Mouse (Mus musculus) stomach, embryonic 16.5 days (tissue): ENCODE results near the gene Srsf10. TPM values are rescaled to one million over a fixed set of nuclear protein-coding genes. Genes with fewer than 3 reads are reported as not detected.

Source experiments
- ATAC-seq: fragments of 200-750 bp; cut with Nextera tagmentation; 2 replicates; pipeline ENCODE4 v1.8.0; 2017; ENCODE audit warnings: moderate number of reproducible peaks, moderate TSS enrichment; ENCODE audit not compliant: insufficient read depth, low FRiP score
- H3K27ac ChIP-seq: fragments of 300-500 bp; sonication (generic); 2 replicates; pipeline ENCODE4 v1.5.1; 2014; ENCODE audit warnings: low read length
- H3K27me3 ChIP-seq: fragments of 300-500 bp; sonication (generic); 2 replicates; pipeline ENCODE4 v1.6.1; 2014; ENCODE audit warnings: low read length, control low read depth, mixed read lengths; ENCODE audit not compliant: control insufficient read depth, insufficient read depth
- H3K36me3 ChIP-seq: fragments of 300-500 bp; sonication (generic); 2 replicates; pipeline ENCODE4 v1.6.1; 2014; ENCODE audit warnings: low read length; ENCODE audit not compliant: control insufficient read depth, insufficient read depth
- H3K4me1 ChIP-seq: fragments of 300-500 bp; sonication (generic); 2 replicates; pipeline ENCODE4 v1.6.1; 2014; ENCODE audit warnings: low read length, control low read depth, mixed read lengths; ENCODE audit not compliant: control insufficient read depth, insufficient read depth
- H3K4me2 ChIP-seq: fragments of 300-500 bp; sonication (generic); 2 replicates; pipeline ENCODE4 v1.6.1; 2014; ENCODE audit warnings: low read depth, low read length, mixed read lengths
- H3K4me3 ChIP-seq: fragments of 300-500 bp; sonication (generic); replicated peaks from 2 replicates; pipeline ENCODE4 v1.5.1; 2014; ENCODE audit warnings: mild to moderate bottlenecking, low read length
- H3K9ac ChIP-seq: fragments of 300-500 bp; sonication (generic); 2 replicates; pipeline ENCODE4 v1.6.1; 2014; ENCODE audit warnings: low read length
- H3K9me3 ChIP-seq: fragments of 300-500 bp; sonication (generic); replicated peaks from 2 replicates; pipeline ENCODE4 v1.6.1; 2016; ENCODE audit warnings: low read length, control low read depth; ENCODE audit not compliant: control insufficient read depth
- WGBS: fragments of 180-500 bp; shearing (Covaris S2); extraction: QIAGEN DNeasy Blood & Tissue Kit; methylation state at CpG from one replicate; pipeline ENCODE4 v1.1.7; 2014; 5-methylcytosine and 5-hydroxymethylcytosine counted together
- polyA plus RNA-seq: library from polyadenylated mRNA; unstranded; fragments of >200 nt; fragmentation: Nextera tagmentation; extraction: Ambion mirVana; gene quantifications from 2 replicates; pipeline ENCODE4 v1.2.1, GENCODE M21; 2015

Gene Srsf10
- polyA plus RNA-seq, 1 experiment from 2014 or later = 199 TPM

- Histone ChIP-seq H3K36me3 (peaks cover 7% of the 10 kb centered on the region; the same call in 1 of the 2 replicates), H3K4me1 (peaks cover 46% of the 10 kb centered on the region), H3K9me3 (no peaks in the 10 kb centered on the region), H3K9ac (peak overlapping the region; percentile 78), H3K4me3 (peak overlapping the region; percentile 60), H3K4me2 (peak overlapping the region; percentile 70), H3K27me3 (no peaks in the 10 kb centered on the region), H3K27ac (peak overlapping the region; percentile 64)
- no peak for ATAC-seq
- WGBS = 34% methylated on average over 3 of the region's 3 CpGs
Observed at GRCm38 (mm10) chr4:135872015-135872414, 16.5 kb downstream of the Srsf10 start.

- Histone ChIP-seq H3K9ac (peak overlapping the region; percentile 78), H3K9me3 (no peaks in the 10 kb centered on the region), H3K4me1 (peaks cover 47% of the 10 kb centered on the region), H3K36me3 (peaks cover 7% of the 10 kb centered on the region; the same call in 1 of the 2 replicates), H3K4me3 (peak overlapping the region; percentile 60), H3K27me3 (no peaks in the 10 kb centered on the region), H3K27ac (peak overlapping the region; percentile 100), H3K4me2 (peak overlapping the region; percentile 70)
- no peak for ATAC-seq
- 5% methylated on average over 17 of the region's 17 CpGs for WGBS
Observed at GRCm38 (mm10) chr4:135872589-135873391, 17.2 kb downstream of the Srsf10 start.

DNA sequence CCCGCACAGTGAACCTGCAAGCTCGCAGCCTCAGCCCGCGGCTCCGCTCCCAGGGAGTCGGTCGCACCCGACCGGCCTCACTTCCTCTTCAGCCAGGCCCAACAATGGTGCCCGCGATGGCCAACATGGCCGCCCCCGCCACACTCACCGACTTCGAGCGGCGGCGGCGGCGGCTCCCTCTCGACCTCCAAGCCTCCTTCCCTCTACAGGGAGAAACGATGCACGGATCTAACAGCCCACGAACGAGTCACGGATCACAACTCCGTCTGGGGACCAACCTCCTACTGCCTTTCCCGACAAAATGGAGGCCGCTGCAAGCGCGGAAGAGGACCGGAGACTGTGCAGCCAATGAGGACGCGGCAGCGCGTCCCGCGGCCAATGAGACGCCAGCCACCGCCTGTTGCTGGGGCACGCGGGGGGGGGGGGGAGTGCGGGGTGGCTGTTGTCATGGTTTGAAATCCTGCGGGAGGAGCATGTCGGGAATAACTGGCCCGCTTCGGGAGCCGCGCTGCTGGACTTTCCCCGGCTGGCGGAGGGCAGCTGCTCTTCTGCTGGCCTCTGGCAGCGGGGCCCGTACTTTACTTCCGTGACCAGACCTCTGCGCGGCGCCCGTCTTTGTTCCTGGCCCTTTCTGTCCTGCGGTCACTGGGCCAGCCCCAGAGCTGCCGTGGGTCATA lies 18.1 kb downstream of the Srsf10 start, which contains the start of gene Pnrc2:
Gene Pnrc2 (minus strand): TSS at position 325 of the 677 bp plus-strand sequence.
- Histone ChIP-seq H3K9me3 (no peaks in the 10 kb centered on the region), H3K4me1 (peaks cover 47% of the 10 kb centered on the region), H3K27ac (peak within 1 kb of the TSS; percentile 100), H3K27me3 (no peaks in the 10 kb centered on the region), H3K4me2 (peak within 1 kb of the TSS; percentile 80), H3K36me3 (peaks cover 7% of the 10 kb centered on the region; the same call in 1 of the 2 replicates), H3K9ac (peak within 1 kb of the TSS; percentile 87), H3K4me3 (peak within 1 kb of the TSS; percentile 60)
- under 1% methylated on average over 58 of the region's 60 CpGs for WGBS
- ATAC-seq = peak; percentile 94

GRCm38 (mm10) chr4:135874564-135875535 lies 19.3 kb downstream of the Srsf10 start:
- no peaks in the 10 kb centered on the region for H3K9me3 ChIP-seq
- no peak for ATAC-seq
- H3K27ac ChIP-seq = peak overlapping the region; percentile 100
- peaks cover 7% of the 10 kb centered on the region; the same call in 1 of the 2 replicates for H3K36me3 ChIP-seq
- peak overlapping the region; percentile 60; the same call in 1 of the 2 replicates for H3K4me3 ChIP-seq
- peak overlapping the region; percentile 80 for H3K4me2 ChIP-seq
- 77% methylated on average over 10 of the region's 10 CpGs for WGBS
- peaks cover 45% of the 10 kb centered on the region for H3K4me1 ChIP-seq
- peak overlapping the region; percentile 87 for H3K9ac ChIP-seq
- H3K27me3 ChIP-seq = no peaks in the 10 kb centered on the region

GRCm38 (mm10) chr4:135875546-135875945 lies 20.0 kb downstream of the Srsf10 start:
- Histone ChIP-seq H3K4me2 (peak overlapping the region; percentile 58; the same call in 1 of the 2 replicates), H3K27me3 (no peaks in the 10 kb centered on the region), H3K9ac (peak overlapping the region; percentile 63; the same call in 1 of the 2 replicates), H3K36me3 (peaks cover 7% of the 10 kb centered on the region; the same call in 1 of the 2 replicates), H3K27ac (peak overlapping the region; percentile 100), H3K4me3 (no peak overlapping the region), H3K9me3 (no peaks in the 10 kb centered on the region), H3K4me1 (peaks cover 42% of the 10 kb centered on the region)
- WGBS = 30% methylated on average over 7 of the region's 7 CpGs
- ATAC-seq = no peak

DNA sequence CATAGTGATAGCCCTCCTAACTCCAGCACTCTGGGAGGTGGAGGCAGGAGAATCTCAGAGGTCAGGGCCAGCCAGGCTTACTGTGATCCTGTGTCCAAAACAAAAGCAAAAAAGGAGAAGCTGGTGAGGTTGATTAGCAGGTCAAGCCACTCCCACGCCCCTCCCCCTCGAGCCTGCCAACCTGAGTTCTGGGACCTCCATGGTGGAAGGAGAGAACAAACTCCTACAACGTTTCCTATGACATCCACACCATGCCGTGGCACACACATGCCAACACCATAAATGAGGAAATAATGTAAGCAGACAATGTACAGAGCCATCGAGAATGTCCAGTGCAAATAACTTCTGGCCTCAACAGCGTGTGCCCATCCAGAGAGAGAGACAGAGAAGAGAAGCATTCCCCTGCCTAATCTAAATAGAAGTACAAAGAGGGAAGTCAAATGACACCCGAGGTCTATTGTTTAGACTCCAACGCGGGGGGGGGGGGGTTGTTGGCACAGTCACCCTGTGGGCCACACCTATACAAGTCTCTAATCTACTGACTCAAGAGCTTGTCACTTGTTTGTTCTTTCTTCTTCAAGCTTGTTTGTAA lies 20.5 kb downstream of the Srsf10 start:
- WGBS = 3% methylated on average over 9 of the region's 9 CpGs
- H3K4me3 ChIP-seq = peak overlapping the region; percentile 34
- peak overlapping the region; percentile 63 for H3K9ac ChIP-seq
- peaks cover 7% of the 10 kb centered on the region; the same call in 1 of the 2 replicates for H3K36me3 ChIP-seq
- H3K4me1 ChIP-seq = peaks cover 41% of the 10 kb centered on the region
- ATAC-seq = peak; percentile 6; the same call in 1 of the 2 replicates
- H3K27me3 ChIP-seq = no peaks in the 10 kb centered on the region
- H3K4me2 ChIP-seq = peak overlapping the region; percentile 58
- H3K27ac ChIP-seq = peak overlapping the region; percentile 100
- no peaks in the 10 kb centered on the region for H3K9me3 ChIP-seq

GRCm38 (mm10) chr4:135876583-135877020 lies 21.1 kb downstream of the Srsf10 start:
- Histone ChIP-seq H3K9me3 (no peaks in the 10 kb centered on the region), H3K9ac (peak overlapping the region; percentile 63), H3K36me3 (peaks cover 7% of the 10 kb centered on the region; the same call in 1 of the 2 replicates), H3K27me3 (no peaks in the 10 kb centered on the region), H3K4me2 (peak overlapping the region; percentile 58), H3K4me3 (peak overlapping the region; percentile 34), H3K27ac (peak overlapping the region; percentile 100), H3K4me1 (peaks cover 38% of the 10 kb centered on the region)
- peak; percentile 16; the same call in 1 of the 2 replicates for ATAC-seq
- WGBS = under 1% methylated on average over 16 of the region's 16 CpGs

DNA sequence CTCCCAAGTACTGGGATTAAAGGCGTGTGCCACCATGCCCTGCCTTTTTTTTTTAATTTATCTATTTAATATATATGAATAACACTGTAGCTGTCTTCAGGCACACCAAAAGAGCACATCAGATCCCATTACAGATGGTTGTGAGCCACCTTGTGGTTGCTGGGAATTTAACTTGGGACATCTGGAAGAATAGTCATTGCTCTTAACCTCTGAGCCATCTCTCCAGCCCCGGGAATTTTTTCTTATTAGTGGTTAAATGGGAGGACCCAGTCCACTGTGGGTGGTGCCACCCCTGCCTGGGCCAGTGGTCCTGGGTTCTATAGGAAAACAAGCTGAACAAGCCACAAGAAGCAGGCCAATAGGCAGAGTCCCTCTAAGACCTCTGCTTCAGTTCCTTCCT lies 22.2 kb downstream of the Srsf10 start:
- ATAC-seq = no peak
- 60% methylated on average over 2 of the region's 2 CpGs for WGBS
- Histone ChIP-seq H3K27me3 (no peaks in the 10 kb centered on the region), H3K4me1 (peaks cover 30% of the 10 kb centered on the region), H3K36me3 (no peaks in the 10 kb centered on the region), H3K9ac (no peak overlapping the region), H3K4me3 (no peak overlapping the region), H3K4me2 (no peak overlapping the region), H3K27ac (no peak overlapping the region), H3K9me3 (no peaks in the 10 kb centered on the region)
